Mouse (Mus musculus) heart, adult 2 months (tissue): ENCODE results near the gene Mrpl48. TPM values are rescaled to one million over a fixed set of nuclear protein-coding genes. Genes with fewer than 3 reads are reported as not detected.

Source experiments
- DNase-seq, 2 experiments: peaks; one replicate each; pipeline ENCODE4 v3.0.0; 2021
- H3K27ac ChIP-seq: fragments of 200-600 bp; 2 replicates; pipeline ENCODE4 v1.8.1; 2022
- H3K27me3 ChIP-seq: fragments of 200-500 bp; 2 replicates; pipeline ENCODE4 v1.6.1; 2012; ENCODE audit warnings: mild to moderate bottlenecking, low read length, inconsistent platforms, mixed read lengths; ENCODE audit not compliant: control insufficient read depth, insufficient read depth
- H3K36me3 ChIP-seq: fragments of 200-500 bp; 2 replicates; pipeline ENCODE4 v1.6.1; 2012; ENCODE audit warnings: low read length, inconsistent platforms; ENCODE audit not compliant: control insufficient read depth, insufficient read depth
- H3K4me1 ChIP-seq: fragments of 200-500 bp; 2 replicates; pipeline ENCODE4 v1.6.1; 2011; ENCODE audit warnings: low read length; ENCODE audit not compliant: control insufficient read depth, insufficient read depth
- H3K4me3 ChIP-seq: fragments of 200-600 bp; 2 replicates; pipeline ENCODE4 v1.8.1; 2022
- H3K79me2 ChIP-seq: fragments of 200-500 bp; replicated peaks from 2 replicates; pipeline ENCODE4 v1.6.1; 2012; ENCODE audit warnings: mild to moderate bottlenecking, inconsistent platforms, low read length, moderate library complexity, mixed read lengths; ENCODE audit not compliant: control insufficient read depth, insufficient read depth
- H3K9ac ChIP-seq: fragments of 200-500 bp; 2 replicates; pipeline ENCODE4 v1.6.1; 2012; ENCODE audit warnings: low read depth, mild to moderate bottlenecking, control low read depth, inconsistent platforms, low read length, mixed read lengths
- CTCF ChIP-seq: fragments of 200-600 bp; IDR thresholded peaks from 2 replicates; pipeline ENCODE4 v1.8.1; 2022; ENCODE audit warnings: antibody characterized with exemption, mild to moderate bottlenecking, moderate library complexity
- EP300 ChIP-seq: fragments of 200-500 bp; IDR thresholded peaks from 2 replicates; pipeline ENCODE4 v1.6.1; 2011; ENCODE audit warnings: low read depth, low read length, control low read depth; ENCODE audit not compliant: insufficient read depth
- POLR2A ChIP-seq: fragments of 200-500 bp; IDR thresholded peaks from 2 replicates; pipeline ENCODE4 v1.6.1; 2011; ENCODE audit warnings: mild to moderate bottlenecking, low read depth, low read length, control low read depth; ENCODE audit not compliant: insufficient read depth
- WGBS: fragments of 180-500 bp; shearing (Covaris S2); methylation state at CpG from one replicate; pipeline ENCODE4 v1.1.7; 2018; 5-methylcytosine and 5-hydroxymethylcytosine counted together
- intact Hi-C: fragments of 180-260 bp; cut with DNase I; formaldehyde crosslinking; loops from one replicate; pipeline ENCODE4 v1.15.1; 2025
- polyA plus RNA-seq: library from polyadenylated mRNA; depleted of rRNA; stranded (reverse); fragments of >200 nt; gene quantifications from 2 replicates; pipeline ENCODE4 v1.2.3, GENCODE M21; 2012
- total RNA-seq, 2 experiments: library from RNA; stranded (reverse); gene quantifications; 2 replicates each; pipeline ENCODE4 v1.2.3; 2021

The Mrpl48 gene
- total and polyA plus RNA-seq, 3 experiments, result 24.1 to 69.9 (median 65.7) TPM

DNA sequence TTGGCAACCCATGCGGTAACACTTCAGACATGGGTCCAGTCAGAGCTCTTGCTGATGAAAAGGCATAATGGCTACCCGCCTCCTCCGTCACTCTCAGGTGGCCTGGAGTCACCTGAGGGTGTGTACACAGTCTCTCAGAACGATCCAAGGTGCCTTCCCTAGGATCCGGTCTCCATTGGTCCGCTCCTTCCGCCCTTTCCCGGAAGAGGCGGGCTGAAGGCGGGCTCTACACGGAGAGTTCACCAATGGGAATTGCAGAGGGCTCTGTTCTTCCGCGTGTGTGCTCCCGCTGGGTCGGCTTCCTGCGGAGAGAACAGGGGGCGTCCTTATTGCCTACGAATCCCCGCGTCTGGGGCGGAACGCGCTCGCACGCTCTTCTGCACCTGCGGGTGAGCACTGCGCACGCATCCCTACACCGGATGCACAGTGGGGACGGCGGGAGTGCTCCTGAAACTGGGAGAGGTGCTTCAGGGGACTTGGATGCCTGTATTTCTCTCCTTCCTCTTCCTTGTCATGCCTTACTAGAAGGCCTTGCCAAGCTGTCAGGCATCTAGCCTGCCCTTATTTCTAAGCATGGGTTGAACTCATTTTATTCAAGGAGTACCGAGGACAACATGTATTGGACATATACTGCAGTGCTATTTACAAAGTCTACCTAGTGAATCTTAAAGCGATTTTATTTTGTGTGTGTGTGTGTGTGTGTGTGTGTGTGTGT, 71.1 kb downstream of the Mrpl48 start, which contains the start of gene Coa4:
TSS of gene Coa4 (plus strand) at position 268 of the 715 bp plus-strand sequence.
- TF ChIP-seq POLR2A (peak; percentile 78), EP300 (peak; percentile 53; the same call in 1 of the 2 replicates), CTCF (no peak)
- under 1% methylated on average over 33 of the region's 33 CpGs for WGBS
- peak within 1 kb of the TSS; percentile 94 for H3K4me3 ChIP-seq
- H3K36me3 ChIP-seq, result peaks cover 3% of the 10 kb centered on the region
- DNase-seq, result peak; percentile 86 to 92
- no peaks in the 10 kb centered on the region for H3K79me2 ChIP-seq
- peak within 1 kb of the TSS; percentile 87 for H3K27ac ChIP-seq
- peak within 1 kb of the TSS; percentile 81 for H3K9ac ChIP-seq
- intact Hi-C loops, result loop anchor here (2.0 kb wide), 1 partner anchor 46 kb away; no protein-coding TSS in a partner anchor
- H3K27me3 ChIP-seq, result no peaks in the 10 kb centered on the region
- no peaks in the 10 kb centered on the region; the same call in none of the 2 replicates for H3K4me1 ChIP-seq

GRCm38 (mm10) chr7:100535831-100536230, 72.3 kb downstream of the Mrpl48 start:
- WGBS, result 74% methylated on average over 2 of the region's 2 CpGs
- intact Hi-C loops, result loop anchor here (2.0 kb wide), 1 partner anchor 47 kb away; no protein-coding TSS in a partner anchor
- Histone ChIP-seq H3K36me3 (peaks cover 3% of the 10 kb centered on the region), H3K9ac (no peak overlapping the region), H3K79me2 (no peaks in the 10 kb centered on the region), H3K4me1 (no peaks in the 10 kb centered on the region; the same call in none of the 2 replicates), H3K27ac (no peak overlapping the region), H3K27me3 (no peaks in the 10 kb centered on the region), H3K4me3 (no peak overlapping the region)
- DNase-seq, result no peak
- TF ChIP-seq CTCF (no peak), POLR2A (no peak), EP300 (no peak)

DNA sequence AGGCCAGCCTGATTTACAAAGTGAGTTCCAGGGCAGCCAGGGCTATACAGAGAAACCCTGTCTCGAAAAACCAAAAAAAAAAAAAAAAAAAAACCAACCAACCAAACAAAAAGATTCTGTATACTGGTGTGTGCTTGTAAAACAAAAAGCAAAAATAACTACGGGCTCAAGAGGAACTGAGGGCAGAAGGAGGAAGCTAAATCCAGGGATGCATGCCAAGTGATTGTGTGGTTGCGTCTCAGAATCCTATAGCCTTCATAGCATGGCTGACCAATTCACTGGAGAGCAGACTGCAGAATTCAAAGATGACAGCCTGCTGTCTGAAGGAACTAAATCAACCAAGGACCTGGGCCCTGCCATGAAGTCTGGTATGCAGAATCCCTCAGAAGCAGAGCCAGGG, 73.9 kb downstream of the Mrpl48 start:
- 47% methylated on average over 3 of the region's 3 CpGs for WGBS
- no peaks in the 10 kb centered on the region for H3K79me2 ChIP-seq
- intact Hi-C loops, result no loop called here
- H3K27ac ChIP-seq, result no peak overlapping the region
- H3K36me3 ChIP-seq, result peaks cover 3% of the 10 kb centered on the region
- DNase-seq, result no peak
- H3K4me1 ChIP-seq, result no peaks in the 10 kb centered on the region; the same call in none of the 2 replicates
- H3K4me3 ChIP-seq, result no peak overlapping the region
- TF ChIP-seq CTCF (no peak), EP300 (no peak), POLR2A (no peak)
- H3K9ac ChIP-seq, result no peak overlapping the region
- H3K27me3 ChIP-seq, result no peaks in the 10 kb centered on the region

- H3K79me2 ChIP-seq, result no peaks in the 10 kb centered on the region
- H3K36me3 ChIP-seq, result peaks cover 3% of the 10 kb centered on the region
- TF ChIP-seq POLR2A (no peak), EP300 (no peak), CTCF (no peak)
- H3K4me3 ChIP-seq, result no peak overlapping the region
- WGBS, result 56% methylated on average over 2 of the region's 2 CpGs
- H3K27me3 ChIP-seq, result no peaks in the 10 kb centered on the region
- no peak overlapping the region for H3K27ac ChIP-seq
- no peaks in the 10 kb centered on the region; the same call in none of the 2 replicates for H3K4me1 ChIP-seq
- intact Hi-C loops, result no loop called here
- DNase-seq, result no peak
- no peak overlapping the region for H3K9ac ChIP-seq
Measured at GRCm38 (mm10) chr7:100533503-100533902, 74.6 kb downstream of the Mrpl48 start.

- WGBS, result 91% methylated on average over 5 of the region's 5 CpGs
- intact Hi-C loops, result no loop called here
Measured at GRCm38 (mm10) chr7:100530766-100531165, 77.3 kb downstream of the Mrpl48 start.

GRCm38 (mm10) chr7:100524669-100525068, 83.4 kb downstream of the Mrpl48 start:
- DNase-seq, result no peak
- Histone ChIP-seq H3K27ac (no peak overlapping the region), H3K4me1 (no peaks in the 10 kb centered on the region; the same call in 1 of the 2 replicates), H3K4me3 (no peak overlapping the region), H3K36me3 (no peaks in the 10 kb centered on the region), H3K27me3 (no peaks in the 10 kb centered on the region), H3K9ac (no peak overlapping the region), H3K79me2 (no peaks in the 10 kb centered on the region)
- WGBS, result 48% methylated on average over 8 of the region's 8 CpGs
- no peak for TF ChIP-seq POLR2A
- TF ChIP-seq EP300, result no peak
- no peak for TF ChIP-seq CTCF
- intact Hi-C loops, result loop anchor here (10.0 kb wide), 1 partner anchor 270 kb away; no protein-coding TSS in a partner anchor

More at GRCm38 (mm10) chr7:100530766-100531165, 77.3 kb downstream of the Mrpl48 start:
- H3K27ac ChIP-seq, result no peak overlapping the region
- no peaks in the 10 kb centered on the region for H3K27me3 ChIP-seq
- no peaks in the 10 kb centered on the region for H3K4me1 ChIP-seq
- no peak overlapping the region for H3K9ac ChIP-seq
- TF ChIP-seq EP300 (no peak), POLR2A (no peak), CTCF (no peak)
- no peak for DNase-seq
- no peaks in the 10 kb centered on the region for H3K36me3 ChIP-seq
- no peak overlapping the region for H3K4me3 ChIP-seq
- no peaks in the 10 kb centered on the region for H3K79me2 ChIP-seq
